Mouse (Mus musculus) midbrain, embryonic 13.5 days (tissue): Measurements from ENCODE around the gene Ipmk. TPM values are rescaled to one million over a fixed set of nuclear protein-coding genes. Genes with fewer than 3 reads are reported as not detected.

Source experiments
- polyA plus RNA-seq: library from polyadenylated mRNA; unstranded; fragments of >200 nt; fragmentation: Nextera tagmentation; extraction: Ambion mirVana; gene quantifications from 2 replicates; pipeline ENCODE4 v1.2.1, GENCODE M21; 2015

The Ipmk gene
- polyA plus RNA-seq, 1 experiment from 2014 or later, result 17.7 TPM

Other genes starting within 250 kb of the Ipmk start
- 3.4 and 3.7 TPM in 2 replicates for gene Bicc1, start 188.1 kb upstream of the Ipmk start, polyA plus RNA-seq
- 57.9 and 58.5 TPM in 2 replicates for gene Tfam, start 109.5 kb upstream of the Ipmk start, polyA plus RNA-seq
- gene Ube2d1, start 62.5 kb upstream of the Ipmk start, polyA plus RNA-seq, result 173 and 176 TPM in 2 replicates
- gene Cisd1, start 2.8 kb upstream of the Ipmk start, polyA plus RNA-seq, result 222 and 228 TPM in 2 replicates